Comparison of ENCODE assay signal across 8 mouse cellular contexts in the genomic region with DNA sequence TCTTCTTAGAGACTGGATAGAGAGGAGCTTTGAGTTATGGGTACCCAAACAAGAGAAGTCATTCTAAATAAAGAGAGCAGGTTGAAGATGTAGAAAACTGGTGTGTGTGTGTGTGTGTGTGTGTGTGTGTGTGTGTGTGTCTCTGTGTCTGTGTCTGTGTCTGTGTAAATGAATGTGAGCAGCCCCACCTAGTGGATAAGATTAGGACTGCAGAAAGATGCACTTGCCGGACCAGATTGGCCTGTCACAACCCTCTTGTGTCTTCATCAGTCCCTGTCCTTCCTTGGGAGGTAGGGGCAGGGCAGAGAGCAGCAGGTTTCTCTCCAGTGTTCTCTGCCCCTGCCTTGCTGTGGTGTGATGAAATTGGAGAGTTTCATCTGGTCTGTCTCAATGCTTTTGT. TPM values are rescaled to one million over a fixed set of nuclear protein-coding genes. Genes with fewer than 3 reads are reported as not detected.
DNase-seq lines count a peak whose midpoint lies in the region; ATAC-seq and TF ChIP-seq lines count a peak whose summit lies in the region.

No protein-coding gene starts in this region.

- no peak for ATAC-seq in hindbrain, embryonic 14.5 days (ENCODE audit: low FRiP score)
- no peak for ATAC-seq in hindbrain, embryonic 16.5 days
- peak; percentile 71 for ATAC-seq in CD4-positive, CD25-positive, alpha-beta regulatory T cell, adult 4 months
- peak; percentile 54 for ATAC-seq in activated CD4-positive, CD25-positive, alpha-beta regulatory T cell, adult 4 months
- peak; percentile 14; the same call in 1 of the 2 replicates for ATAC-seq in intestine, embryonic 16.5 days
- peak; percentile 88 for ATAC-seq in megakaryocyte progenitor cell, adult 5-6 weeks (replicated peaks; ENCODE audit: poor library complexity)

- TF ChIP-seq POLR2A in cerebellum, adult 2 months (IDR thresholded peaks at IDR 0.05; ENCODE audit: borderline replicate concordance, insufficient read depth, low read length), result no peak

- peak; percentile 61 for DNase-seq in hindbrain, embryonic 14.5 days (ENCODE audit: low spot score)
- DNase-seq in urinary bladder, postnatal 25 days (ENCODE audit: low spot score), result no peak
- DNase-seq in cerebellum, adult 2 months, result no peak

- WGBS in hindbrain, embryonic 14.5 days, result 19% methylated on average over 1 of the region's 1 CpGs
- 15% methylated on average over 1 of the region's 1 CpGs for WGBS in hindbrain, embryonic 16.5 days
- 18% methylated on average over 1 of the region's 1 CpGs for WGBS in intestine, embryonic 16.5 days
- 31% methylated on average over 1 of the region's 1 CpGs for whole genome bisulfite sequencing in cerebellum, adult 2 months

- no peaks in the 10 kb centered on the region for H3K36me3 ChIP-seq in hindbrain, embryonic 14.5 days (replicated peaks; ENCODE audit: control insufficient read depth, insufficient read depth)
- no peaks in the 10 kb centered on the region for H3K36me3 ChIP-seq in hindbrain, embryonic 16.5 days (ENCODE audit: control insufficient read depth, insufficient read depth, low read length)
- H3K36me3 ChIP-seq in intestine, embryonic 16.5 days (ENCODE audit: control insufficient read depth, insufficient read depth, low read length), result no peaks in the 10 kb centered on the region; the same call in 1 of the 2 replicates

- no peak overlapping the region for H3K4me2 ChIP-seq in hindbrain, embryonic 14.5 days (replicated peaks)
- no peak overlapping the region for H3K4me2 ChIP-seq in hindbrain, embryonic 16.5 days (ENCODE audit: low read length)
- H3K4me2 ChIP-seq in intestine, embryonic 16.5 days (ENCODE audit: low read depth, low read length), result no peak overlapping the region

- no peak for TF ChIP-seq CTCF in cerebellum, adult 2 months (IDR thresholded peaks at IDR 0.05; ENCODE audit: borderline replicate concordance, insufficient read depth, low read depth, low read length)

- no peaks in the 10 kb centered on the region for H3K4me1 ChIP-seq in hindbrain, embryonic 14.5 days (replicated peaks; ENCODE audit: control insufficient read depth, insufficient read depth, low read length)
- H3K4me1 ChIP-seq in hindbrain, embryonic 16.5 days (ENCODE audit: control insufficient read depth, insufficient read depth, low read depth, low read length), result no peaks in the 10 kb centered on the region
- H3K4me1 ChIP-seq in intestine, embryonic 16.5 days (ENCODE audit: control insufficient read depth, insufficient read depth, low read length), result 0 out of 2 replicates have a peak, but pooled peaks cover 6% of the 10 kb centered on the region
- H3K4me1 ChIP-seq in cerebellum, adult 2 months (ENCODE audit: control insufficient read depth, insufficient read depth, low read length), result no peaks in the 10 kb centered on the region

- H3K4me3 ChIP-seq in hindbrain, embryonic 14.5 days (replicated peaks; ENCODE audit: low read length), result no peak overlapping the region
- H3K4me3 ChIP-seq in hindbrain, embryonic 16.5 days (ENCODE audit: low read length), result no peak overlapping the region
- no peak overlapping the region for H3K4me3 ChIP-seq in intestine, embryonic 16.5 days (ENCODE audit: low read length)
- no peak overlapping the region for H3K4me3 ChIP-seq in cerebellum, adult 2 months (replicated peaks; ENCODE audit: insufficient read depth, low read depth, low read length)

- no peak overlapping the region for H3K9ac ChIP-seq in hindbrain, embryonic 14.5 days
- no peak overlapping the region for H3K9ac ChIP-seq in hindbrain, embryonic 16.5 days (ENCODE audit: low read depth, low read length)
- H3K9ac ChIP-seq in intestine, embryonic 16.5 days (ENCODE audit: low read depth, low read length), result no peak overlapping the region

- no peaks in the 10 kb centered on the region for H3K9me3 ChIP-seq in hindbrain, embryonic 14.5 days (ENCODE audit: control insufficient read depth, low read length)
- no peaks in the 10 kb centered on the region for H3K9me3 ChIP-seq in hindbrain, embryonic 16.5 days (ENCODE audit: control insufficient read depth, low read length)
- H3K9me3 ChIP-seq in intestine, embryonic 16.5 days (ENCODE audit: control insufficient read depth, low read length), result no peaks in the 10 kb centered on the region

- no peaks in the 10 kb centered on the region for H3K27me3 ChIP-seq in hindbrain, embryonic 14.5 days (ENCODE audit: control insufficient read depth, insufficient read depth, low read length)
- no peaks in the 10 kb centered on the region for H3K27me3 ChIP-seq in hindbrain, embryonic 16.5 days (replicated peaks; ENCODE audit: control insufficient read depth, insufficient read depth, low read length)
- no peaks in the 10 kb centered on the region for H3K27me3 ChIP-seq in intestine, embryonic 16.5 days (replicated peaks; ENCODE audit: control insufficient read depth, insufficient read depth, low read length)
- H3K27me3 ChIP-seq in cerebellum, adult 2 months (ENCODE audit: control insufficient read depth, insufficient read depth, low read length), result no peaks in the 10 kb centered on the region

- H3K27ac ChIP-seq in hindbrain, embryonic 14.5 days, result no peak overlapping the region
- no peak overlapping the region for H3K27ac ChIP-seq in hindbrain, embryonic 16.5 days (ENCODE audit: low read depth, low read length)
- no peak overlapping the region for H3K27ac ChIP-seq in intestine, embryonic 16.5 days (ENCODE audit: low read length)
- H3K27ac ChIP-seq in cerebellum, adult 2 months (ENCODE audit: insufficient read depth, low read length), result no peak overlapping the region

RNA-seq across cellular contexts. Expression of gene Tnnt2, which starts 7.2 kb away (rescaled TPM):
- 0.39 and 0.70 TPM in 2 replicates for polyA plus RNA-seq in hindbrain, embryonic 14.5 days (2014; fragmentation: Nextera tagmentation; extraction: Ambion mirVana)
- 1.5 and 8.3 TPM in 2 replicates for polyA plus RNA-seq in hindbrain, embryonic 16.5 days (2015; fragmentation: Nextera tagmentation; extraction: Ambion mirVana)
- 1 to 10 TPM in 1 of 2 experiments, under 1 TPM in 1; 0.83 to 1.4 TPM for polyA plus RNA-seq in CD4-positive, CD25-positive, alpha-beta regulatory T cell, adult 4 months (2017; shearing (Covaris generic))
- under 1 TPM; 0.46 to 0.83 TPM for polyA plus RNA-seq in activated CD4-positive, CD25-positive, alpha-beta regulatory T cell, adult 4 months (2017; shearing (Covaris generic))
- polyA plus RNA-seq in intestine, embryonic 16.5 days (2015; fragmentation: Nextera tagmentation; extraction: Ambion mirVana), result 23.5 and 26.7 TPM in 2 replicates
- total RNA-seq in megakaryocyte progenitor cell, adult 5-6 weeks (2015), result not detected in 2 replicates
- total RNA-seq in megakaryocyte progenitor cell, adult 5-6 weeks (2017), result not detected in 2 replicates
- polyA plus RNA-seq in cerebellum, adult 2 months (2012; rRNA removed), result 1.4 and 2.8 TPM in 2 replicates

RNA-seq across cellular contexts. Expression of gene Lad1, which starts 10.5 kb away (rescaled TPM):
- polyA plus RNA-seq in hindbrain, embryonic 14.5 days (2014; fragmentation: Nextera tagmentation; extraction: Ambion mirVana), result 0.23 and 0.51 TPM in 2 replicates
- 0.47 and 0.93 TPM in 2 replicates for polyA plus RNA-seq in hindbrain, embryonic 16.5 days (2015; fragmentation: Nextera tagmentation; extraction: Ambion mirVana)
- 10 to 100 TPM in 1 of 2 experiments, 1 to 10 TPM in 1; 9.2 to 13.6 TPM for polyA plus RNA-seq in CD4-positive, CD25-positive, alpha-beta regulatory T cell, adult 4 months (2017; shearing (Covaris generic))
- polyA plus RNA-seq in activated CD4-positive, CD25-positive, alpha-beta regulatory T cell, adult 4 months (2017; shearing (Covaris generic)), result 10 to 100 TPM in 1 of 2 experiments, 1 to 10 TPM in 1; 7.8 to 12.4 TPM
- polyA plus RNA-seq in intestine, embryonic 16.5 days (2015; fragmentation: Nextera tagmentation; extraction: Ambion mirVana), result 260 and 283 TPM in 2 replicates
- total RNA-seq in megakaryocyte progenitor cell, adult 5-6 weeks (2015), result not detected in 2 replicates
- not detected in 2 replicates for total RNA-seq in megakaryocyte progenitor cell, adult 5-6 weeks (2017)
- 0.76 and 1.2 TPM in 2 replicates for polyA plus RNA-seq in cerebellum, adult 2 months (2012; rRNA removed)

RNA-seq across cellular contexts. Expression of gene Tnni1, which starts 49.7 kb away (rescaled TPM):
- polyA plus RNA-seq in hindbrain, embryonic 14.5 days (2014; fragmentation: Nextera tagmentation; extraction: Ambion mirVana), result 0.47 and 1.7 TPM in 2 replicates
- polyA plus RNA-seq in hindbrain, embryonic 16.5 days (2015; fragmentation: Nextera tagmentation; extraction: Ambion mirVana), result 1.1 and 19.6 TPM in 2 replicates
- polyA plus RNA-seq in CD4-positive, CD25-positive, alpha-beta regulatory T cell, adult 4 months (2017; shearing (Covaris generic)), result not detected
- not detected for polyA plus RNA-seq in activated CD4-positive, CD25-positive, alpha-beta regulatory T cell, adult 4 months (2017; shearing (Covaris generic))
- polyA plus RNA-seq in intestine, embryonic 16.5 days (2015; fragmentation: Nextera tagmentation; extraction: Ambion mirVana), result 6.4 and 8.7 TPM in 2 replicates
- total RNA-seq in megakaryocyte progenitor cell, adult 5-6 weeks (2015), result not detected in 2 replicates
- total RNA-seq in megakaryocyte progenitor cell, adult 5-6 weeks (2017), result not detected in 2 replicates
- 22.1 and 25.9 TPM in 2 replicates for polyA plus RNA-seq in cerebellum, adult 2 months (2012; rRNA removed)

Comparison
In these comparisons a context has a peak if more than half of its experiments do, and no peak if none do; other contexts are left out.
1. ATAC-seq: peak in CD4-positive, CD25-positive, alpha-beta regulatory T cell, adult 4 months (single experiment), activated CD4-positive, CD25-positive, alpha-beta regulatory T cell, adult 4 months (single experiment), intestine, embryonic 16.5 days (single experiment) and megakaryocyte progenitor cell, adult 5-6 weeks (single experiment); none in hindbrain, embryonic 14.5 days (single experiment) and hindbrain, embryonic 16.5 days (single experiment).
2. RNA of gene Lad1, which starts 10.5 kb away (polyA plus RNA-seq): 260 to 283 TPM in intestine, embryonic 16.5 days; 9.2 to 13.6 TPM in CD4-positive, CD25-positive, alpha-beta regulatory T cell, adult 4 months, 7.8 to 12.4 TPM in activated CD4-positive, CD25-positive, alpha-beta regulatory T cell, adult 4 months, 0.76 to 1.2 TPM in cerebellum, adult 2 months, 0.47 to 0.93 TPM in hindbrain, embryonic 16.5 days and 0.23 to 0.51 TPM in hindbrain, embryonic 14.5 days; every median in the first group is over 10 times any median in the second.